14 mouse cellular contexts compared by ENCODE assay signal in genomic region chr5:117347011-117347410, GRCm38 (mm10). TPM values are rescaled to one million over a fixed set of nuclear protein-coding genes. Genes with fewer than 3 reads are reported as not detected.
DNase-seq lines count a peak whose midpoint lies in the region.
"Had no signal": no experiment of that assay in that cellular context is flagged by ENCODE, and none has a peak within 500 bp of the region (broad histone marks: within the 10 kb centered on the region; RNA-seq: fewer than 3 reads in every experiment).

No protein-coding gene starts in this region.

- DNase-seq in ovary, adult 18-20 months (ENCODE audit: low spot score): peak; percentile 62
- no peak for DNase-seq in ovary, postnatal 10 days (ENCODE audit: low spot score)
- peak; percentile 53 for DNase-seq in adrenal gland, adult 8-10 months
- DNase-seq in adrenal gland, postnatal 14 days: peak; percentile 56
- peak; percentile 65 for DNase-seq in testis, postnatal 14 days (ENCODE audit: low spot score)
- no peak for DNase-seq in right cerebral cortex, postnatal 25 days
- DNase-seq: cerebellum, adult 18-20 months; cerebellum, postnatal 14 days; gastrocnemius, postnatal 10 days; heart, postnatal 10 days; kidney, adult 11 months; layer of hippocampus, adult 9-11 months; lung, embryonic 14.5 days; lung, postnatal 14 days had no signal

RNA-seq across cellular contexts. Expression of gene Wsb2, which starts 10.1 kb away (rescaled TPM):
- total RNA-seq in adrenal gland, adult 8-10 months (2022): 100 to 1,000 TPM; 138 to 152 (median 146) TPM
- 100 and 103 TPM in 2 replicates for total RNA-seq in adrenal gland, postnatal 14 days (2021)

RNA-seq across cellular contexts. Expression of gene Vsig10, which starts 28.1 kb away (rescaled TPM):
- 10 to 100 TPM; 22.2 to 64.9 (median 42.7) TPM for total RNA-seq in adrenal gland, adult 8-10 months (2022)
- 18.5 and 21.6 TPM in 2 replicates for total RNA-seq in adrenal gland, postnatal 14 days (2021)

RNA-seq across cellular contexts. Expression of gene Rfc5, which starts 41.8 kb away (rescaled TPM):
- 10 to 100 TPM in 2 of 4 experiments, 1 to 10 TPM in 2; 8.8 to 12.1 (median 9.8) TPM for total RNA-seq in adrenal gland, adult 8-10 months (2022)
- total RNA-seq in adrenal gland, postnatal 14 days (2021): 15.4 and 16.8 TPM in 2 replicates

RNA-seq across cellular contexts. Expression of gene Pebp1, which starts 59.6 kb away (rescaled TPM):
- 1,000 to 10,000 TPM; 1,354 to 1,788 (median 1,543) TPM for total RNA-seq in adrenal gland, adult 8-10 months (2022)
- 832 and 835 TPM in 2 replicates for total RNA-seq in adrenal gland, postnatal 14 days (2021)

Comparison
In these comparisons a context has a peak if more than half of its experiments do, and no peak if none do; other contexts are left out.
1. DNase-seq: peak in ovary, adult 18-20 months (single experiment), adrenal gland, adult 8-10 months (single experiment), adrenal gland, postnatal 14 days (single experiment) and testis, postnatal 14 days (single experiment); none in ovary, postnatal 10 days (single experiment) and right cerebral cortex, postnatal 25 days (single experiment).